29 mouse cellular contexts compared by ENCODE assay signal in genomic region chr11:120603545-120603944, GRCm38 (mm10). TPM values are rescaled to one million over a fixed set of nuclear protein-coding genes. Genes with fewer than 3 reads are reported as not detected.
DNase-seq lines count a peak whose midpoint lies in the region; ATAC-seq and TF ChIP-seq lines count a peak whose summit lies in the region.
"Had no signal": no experiment of that assay in that cellular context is flagged by ENCODE, and none has a peak within 500 bp of the region (broad histone marks: within the 10 kb centered on the region; RNA-seq: fewer than 3 reads in every experiment).

No protein-coding gene starts in this region.

- peak; percentile 62 for DNase-seq in liver
- no peak for DNase-seq in liver, postnatal 0 days
- no peak for DNase-seq in liver, embryonic 14.5 days (ENCODE audit: low read depth in 3 of 3, low spot score in 3 of 3)
- no peak for DNase-seq in spleen, postnatal 10 days (ENCODE audit: low spot score in 2 of 2)
- no peak for DNase-seq in frontal cortex, postnatal 36 days (ENCODE audit: low spot score in 2 of 2)
- DNase-seq: adrenal gland, postnatal 10 days; adrenal gland, postnatal 36 days; B cell, adult 2 months; cerebellum, adult 18-20 months; cerebellum, adult 9-10 months; cerebellum, postnatal 14 days; forebrain, postnatal 0 days; gastrocnemius, postnatal 10 days; gastrocnemius, postnatal 36 days; heart, adult 2 months had no signal

- H3K36me3 ChIP-seq in erythroblast, embryonic 14.5 days (ENCODE audit: control insufficient read depth) = peaks cover 76% of the 10 kb centered on the region
- H3K36me3 ChIP-seq in liver, postnatal 0 days (replicated peaks; ENCODE audit: insufficient read depth, low read length) = peaks cover 32% of the 10 kb centered on the region
- peaks cover 30% of the 10 kb centered on the region for H3K36me3 ChIP-seq in liver, embryonic 14.5 days (replicated peaks; ENCODE audit: control insufficient read depth, insufficient read depth, low read depth)

- 51% methylated on average over 2 of the region's 2 CpGs for WGBS in liver, postnatal 0 days (ENCODE audit: insufficient replicate concordance)
- 28% methylated on average over 2 of the region's 2 CpGs for WGBS in liver, embryonic 14.5 days (ENCODE audit: insufficient replicate concordance)

- H3K27me3 ChIP-seq in erythroblast, embryonic 14.5 days (ENCODE audit: control insufficient read depth) = peaks cover 9% of the 10 kb centered on the region
- H3K27me3 ChIP-seq in liver, postnatal 0 days (ENCODE audit: insufficient read depth, low read length) = no peaks in the 10 kb centered on the region
- peaks cover 3% of the 10 kb centered on the region; the same call in 1 of the 2 replicates for H3K27me3 ChIP-seq in liver, embryonic 14.5 days (ENCODE audit: control insufficient read depth, insufficient read depth, low read length)
- H3K27me3 ChIP-seq: CH12.LX; hindbrain, embryonic 15.5 days; Patski had no signal

- ATAC-seq in erythroblast, adult 5-6 weeks (replicated peaks; ENCODE audit: low FRiP score, poor library complexity, severe bottlenecking) = no peak
- no peak for ATAC-seq in liver, postnatal 0 days
- ATAC-seq in liver, embryonic 14.5 days (ENCODE audit: insufficient read depth) = peak; percentile 64
- ATAC-seq: forebrain, embryonic 14.5 days; forebrain, postnatal 0 days; Patski had no signal

- no peak overlapping the region for H3K9ac ChIP-seq in liver, postnatal 0 days (replicated peaks)
- peak overlapping the region; percentile 48; the same call in 1 of the 2 replicates for H3K9ac ChIP-seq in liver, embryonic 14.5 days (replicated peaks)
- H3K9ac ChIP-seq: embryonic facial prominence, embryonic 13.5 days; forebrain, postnatal 0 days; hindbrain, embryonic 12.5 days; hindbrain, embryonic 15.5 days had no signal

- no peak overlapping the region for H3K4me2 ChIP-seq in liver, postnatal 0 days (ENCODE audit: low read depth, low read length)
- H3K4me2 ChIP-seq in liver, embryonic 14.5 days (ENCODE audit: low read depth) = peak overlapping the region; percentile 58
- H3K4me2 ChIP-seq: embryonic facial prominence, embryonic 13.5 days; hindbrain, embryonic 12.5 days; hindbrain, embryonic 15.5 days had no signal

- no peaks in the 10 kb centered on the region for H3K9me3 ChIP-seq in erythroblast, embryonic 14.5 days (ENCODE audit: control insufficient read depth, low read length)
- H3K9me3 ChIP-seq in liver, postnatal 0 days (ENCODE audit: low read length) = no peaks in the 10 kb centered on the region
- no peaks in the 10 kb centered on the region for H3K9me3 ChIP-seq in liver, embryonic 14.5 days (ENCODE audit: control insufficient read depth, low read length)
- H3K9me3 ChIP-seq: embryonic facial prominence, embryonic 13.5 days; G1E; hindbrain, embryonic 12.5 days; hindbrain, embryonic 15.5 days had no signal

- TF ChIP-seq CTCF in liver, postnatal 0 days (IDR thresholded peaks at IDR 0.05; ENCODE audit: low read depth) = no peak
- TF ChIP-seq CTCF in liver, embryonic 14.5 days (IDR thresholded peaks at IDR 0.05; ENCODE audit: low read depth) = no peak

- no peak overlapping the region for H3K27ac ChIP-seq in liver, postnatal 0 days (ENCODE audit: low read depth)
- no peak overlapping the region for H3K27ac ChIP-seq in liver, embryonic 14.5 days
- H3K27ac ChIP-seq: embryonic facial prominence, embryonic 13.5 days; heart, adult 2 months; hindbrain, embryonic 12.5 days; hindbrain, embryonic 15.5 days had no signal

- H3K4me1 ChIP-seq in erythroblast, embryonic 14.5 days (ENCODE audit: control insufficient read depth) = peaks cover 68% of the 10 kb centered on the region
- H3K4me1 ChIP-seq in liver, postnatal 0 days (ENCODE audit: insufficient read depth) = peaks cover 17% of the 10 kb centered on the region
- peaks cover 16 to 33% of the 10 kb centered on the region in 2 experiments for H3K4me1 ChIP-seq in liver, embryonic 14.5 days (replicated peaks; ENCODE audit: control insufficient read depth in 2 of 2, insufficient read depth in 2 of 2, low read length in 1 of 2)

- TF ChIP-seq EP300 in liver, postnatal 0 days (IDR thresholded peaks at IDR 0.05; ENCODE audit: low read depth) = no peak
- TF ChIP-seq EP300 in liver, embryonic 14.5 days (IDR thresholded peaks at IDR 0.05; ENCODE audit: low read depth) = no peak

- peak overlapping the region; percentile 33 for H3K4me3 ChIP-seq in erythroblast, embryonic 14.5 days (replicated peaks)
- no peak overlapping the region for H3K4me3 ChIP-seq in liver, postnatal 0 days (ENCODE audit: low read depth, low read length)
- H3K4me3 ChIP-seq in liver, embryonic 14.5 days (ENCODE audit: insufficient read depth in 1 of 2, low read depth in 2 of 2, low read length in 2 of 2) = no peak overlapping the region
- H3K4me3 ChIP-seq: embryonic facial prominence, embryonic 13.5 days; heart, adult 2 months; hindbrain, embryonic 12.5 days; hindbrain, embryonic 15.5 days had no signal

RNA-seq across cellular contexts. Expression of gene Npb, which starts 4.7 kb away (rescaled TPM):
- 0.46 TPM in 1 of 2 replicates, not detected in the other for polyA plus RNA-seq in erythroblast, embryonic 14.5 days (2012)
- total RNA-seq in erythroblast, adult 5-6 weeks (2015; ENCODE audit: low replicate concordance) = not detected in 2 replicates
- total RNA-seq in erythroblast, adult 5-6 weeks (2017; ENCODE audit: low replicate concordance) = not detected in 2 replicates
- polyA plus RNA-seq in liver, postnatal 0 days (2015; fragmentation: Nextera tagmentation; extraction: Ambion mirVana) = 20.9 and 22.2 TPM in 2 replicates
- polyA plus RNA-seq in liver, embryonic 14.5 days (2012; rRNA removed) = 5.5 and 12.3 TPM in 2 replicates
- 11.9 and 14.2 TPM in 2 replicates for polyA plus RNA-seq in liver, embryonic 14.5 days (2014; fragmentation: Nextera tagmentation; extraction: Ambion mirVana)
- total RNA-seq: forebrain, postnatal 0 days; gastrocnemius, adult 18-20 months; gastrocnemius, postnatal 10 days; gastrocnemius, postnatal 36 days; granulocyte monocyte progenitor cell, adult 5-6 weeks; heart, adult 2 months; heart, postnatal 25 days; hematopoietic stem cell, adult 5-6 weeks had no signal
- polyA plus RNA-seq: forebrain, embryonic 11.5 days; heart, adult 2 months had no signal

RNA-seq across cellular contexts. Expression of gene Anapc11, which starts 5.3 kb away (rescaled TPM):
- 12.9 and 19.1 TPM in 2 replicates for polyA plus RNA-seq in erythroblast, embryonic 14.5 days (2012)
- total RNA-seq in erythroblast, adult 5-6 weeks (2015; ENCODE audit: low replicate concordance) = 15.0 and 16.9 TPM in 2 replicates
- total RNA-seq in erythroblast, adult 5-6 weeks (2017; ENCODE audit: low replicate concordance) = 0.56 and 6.5 TPM in 2 replicates
- polyA plus RNA-seq in liver, postnatal 0 days (2015; fragmentation: Nextera tagmentation; extraction: Ambion mirVana) = 46.1 and 47.5 TPM in 2 replicates
- 44.7 and 60.4 TPM in 2 replicates for polyA plus RNA-seq in liver, embryonic 14.5 days (2012; rRNA removed)
- 93.5 and 98.7 TPM in 2 replicates for polyA plus RNA-seq in liver, embryonic 14.5 days (2014; fragmentation: Nextera tagmentation; extraction: Ambion mirVana)

RNA-seq across cellular contexts. Expression of gene Alyref, which starts 5.4 kb away (rescaled TPM):
- polyA plus RNA-seq in erythroblast, embryonic 14.5 days (2012) = 56.7 and 59.1 TPM in 2 replicates
- total RNA-seq in erythroblast, adult 5-6 weeks (2015; ENCODE audit: low replicate concordance) = 60.6 and 67.8 TPM in 2 replicates
- total RNA-seq in erythroblast, adult 5-6 weeks (2017; ENCODE audit: low replicate concordance) = 86.1 and 86.4 TPM in 2 replicates
- polyA plus RNA-seq in liver, postnatal 0 days (2015; fragmentation: Nextera tagmentation; extraction: Ambion mirVana) = 162 and 168 TPM in 2 replicates
- 46.3 and 110 TPM in 2 replicates for polyA plus RNA-seq in liver, embryonic 14.5 days (2012; rRNA removed)
- 347 and 349 TPM in 2 replicates for polyA plus RNA-seq in liver, embryonic 14.5 days (2014; fragmentation: Nextera tagmentation; extraction: Ambion mirVana)

RNA-seq across cellular contexts. Expression of gene Pcyt2, which starts 14.2 kb away (rescaled TPM):
- 9.6 and 12.2 TPM in 2 replicates for polyA plus RNA-seq in erythroblast, embryonic 14.5 days (2012)
- total RNA-seq in erythroblast, adult 5-6 weeks (2015; ENCODE audit: low replicate concordance) = 7.7 and 20.7 TPM in 2 replicates
- 19.8 and 39.8 TPM in 2 replicates for total RNA-seq in erythroblast, adult 5-6 weeks (2017; ENCODE audit: low replicate concordance)
- 217 and 222 TPM in 2 replicates for polyA plus RNA-seq in liver, postnatal 0 days (2015; fragmentation: Nextera tagmentation; extraction: Ambion mirVana)
- 127 and 135 TPM in 2 replicates for polyA plus RNA-seq in liver, embryonic 14.5 days (2012; rRNA removed)
- polyA plus RNA-seq in liver, embryonic 14.5 days (2014; fragmentation: Nextera tagmentation; extraction: Ambion mirVana) = 86.2 and 99.6 TPM in 2 replicates

RNA-seq across cellular contexts. Expression of gene Sirt7, which starts 21.5 kb away (rescaled TPM):
- polyA plus RNA-seq in erythroblast, embryonic 14.5 days (2012) = 19.3 and 22.9 TPM in 2 replicates
- total RNA-seq in erythroblast, adult 5-6 weeks (2015; ENCODE audit: low replicate concordance) = 21.9 and 26.1 TPM in 2 replicates
- 48.8 and 52.1 TPM in 2 replicates for total RNA-seq in erythroblast, adult 5-6 weeks (2017; ENCODE audit: low replicate concordance)
- polyA plus RNA-seq in liver, postnatal 0 days (2015; fragmentation: Nextera tagmentation; extraction: Ambion mirVana) = 34.3 TPM in 2 replicates
- polyA plus RNA-seq in liver, embryonic 14.5 days (2012; rRNA removed) = 27.6 and 30.8 TPM in 2 replicates
- polyA plus RNA-seq in liver, embryonic 14.5 days (2014; fragmentation: Nextera tagmentation; extraction: Ambion mirVana) = 22.0 and 26.3 TPM in 2 replicates
